Mouse (Mus musculus) testis, adult 2 months (tissue): ENCODE data around the gene Cpsf4. TPM values are rescaled to one million over a fixed set of nuclear protein-coding genes. Genes with fewer than 3 reads are reported as not detected.
A peak's percentile ranks its signal among the peaks of the same experiment; 100 is the strongest.
"Not testable (repeated sequence)": the region's sequence is repeated elsewhere in the genome, so short reads cannot be mapped to it uniquely, and the experiment has no call there.

ENCODE experiments used
- H3K27ac ChIP-seq: fragments of 200-500 bp; 2 replicates; pipeline ENCODE4 v1.5.1; 2012; ENCODE audit warnings: low read depth, low read length; ENCODE audit not compliant: control insufficient read depth, insufficient read depth
- H3K27me3 ChIP-seq: fragments of 200-500 bp; 2 replicates; pipeline ENCODE4 v1.6.1; 2012; ENCODE audit warnings: mild to moderate bottlenecking, low read length, moderate library complexity; ENCODE audit not compliant: control insufficient read depth, insufficient read depth
- H3K36me3 ChIP-seq: fragments of 200-500 bp; 2 replicates; pipeline ENCODE4 v1.6.1; 2012; ENCODE audit warnings: mild to moderate bottlenecking, low read length; ENCODE audit not compliant: control insufficient read depth, insufficient read depth
- H3K4me1 ChIP-seq: fragments of 200-500 bp; 2 replicates; pipeline ENCODE4 v1.6.1; 2012; ENCODE audit warnings: low read length; ENCODE audit not compliant: control insufficient read depth, insufficient read depth
- H3K4me3 ChIP-seq: fragments of 200-500 bp; 2 replicates; pipeline ENCODE4 v1.5.1; 2012; ENCODE audit warnings: low read depth, mild to moderate bottlenecking, low read length, moderate library complexity, mixed read lengths; ENCODE audit not compliant: control insufficient read depth
- CTCF ChIP-seq: fragments of 200-500 bp; IDR thresholded peaks from 2 replicates; pipeline ENCODE4 v1.5.1; 2012; ENCODE audit warnings: low read depth, mild to moderate bottlenecking, inconsistent platforms, low read length, moderate library complexity; ENCODE audit not compliant: control insufficient read depth, insufficient read depth, insufficient replicate concordance
- POLR2A ChIP-seq: fragments of 200-500 bp; IDR thresholded peaks from 2 replicates; pipeline ENCODE4 v1.6.1; 2012; ENCODE audit warnings: low read depth, mild to moderate bottlenecking, inconsistent platforms, low read length, moderate library complexity; ENCODE audit not compliant: control insufficient read depth
- polyA plus RNA-seq: library from polyadenylated mRNA; depleted of rRNA; stranded (reverse); fragments of >200 nt; gene quantifications from 2 replicates; pipeline ENCODE4 v1.2.3, GENCODE M21; 2012; rRNA removed

Gene Cpsf4
- 23.0 and 25.5 TPM in 2 replicates for polyA plus RNA-seq

DNA sequence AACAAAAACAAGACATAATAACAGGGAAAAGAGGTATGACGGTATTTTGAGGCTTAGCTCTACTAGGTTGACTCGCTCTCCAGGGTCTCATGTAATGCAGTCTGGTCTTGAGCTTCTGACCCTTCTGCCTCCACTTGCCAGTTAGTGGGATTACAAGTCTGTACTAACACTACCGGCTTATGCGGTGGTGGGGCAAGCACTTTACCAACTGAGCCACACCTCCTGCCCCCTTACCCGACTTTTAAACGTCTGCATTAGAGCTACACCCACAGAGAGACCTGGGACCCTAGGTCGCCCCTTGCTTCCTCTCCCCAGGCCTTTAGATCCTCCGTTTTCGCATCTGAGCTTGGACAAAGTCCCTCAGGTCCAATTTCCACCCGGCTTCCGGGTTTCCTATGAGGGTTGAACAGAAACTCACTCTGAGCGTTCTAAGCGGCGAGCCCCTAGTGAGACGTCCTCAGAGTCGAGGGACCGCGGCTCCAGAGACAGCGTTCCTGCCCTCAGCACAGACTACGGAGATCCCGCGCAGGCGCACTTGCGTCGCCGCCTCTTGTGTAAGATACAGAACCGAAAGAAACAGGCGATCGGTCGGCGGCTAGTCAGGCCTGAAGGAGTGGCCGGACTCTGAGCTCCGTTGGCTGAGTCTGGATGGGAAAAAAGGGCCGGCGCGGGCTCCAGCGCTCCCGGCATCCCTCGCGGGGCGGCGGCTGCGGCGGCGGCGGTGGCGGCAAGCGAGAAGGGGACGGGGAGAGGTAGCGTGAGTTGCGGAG, at the start of gene Cpsf4, which contains the start of gene Ptcd1:
Cpsf4 (plus strand) TSS at position 678 of the 770 bp plus-strand sequence.
Ptcd1 (minus strand) TSS at position 573 of the 770 bp plus-strand sequence.
- Histone ChIP-seq H3K27ac (peak within 1 kb of the TSS; percentile 90), H3K4me1 (peaks cover 14% of the 10 kb centered on the region), H3K4me3 (peak within 1 kb of the TSS; percentile 98), H3K36me3 (peaks cover 1% of the 10 kb centered on the region; the same call in 1 of the 2 replicates), H3K27me3 (no peaks in the 10 kb centered on the region)
- peak; percentile 93 for TF ChIP-seq POLR2A
- no peak for TF ChIP-seq CTCF

DNA sequence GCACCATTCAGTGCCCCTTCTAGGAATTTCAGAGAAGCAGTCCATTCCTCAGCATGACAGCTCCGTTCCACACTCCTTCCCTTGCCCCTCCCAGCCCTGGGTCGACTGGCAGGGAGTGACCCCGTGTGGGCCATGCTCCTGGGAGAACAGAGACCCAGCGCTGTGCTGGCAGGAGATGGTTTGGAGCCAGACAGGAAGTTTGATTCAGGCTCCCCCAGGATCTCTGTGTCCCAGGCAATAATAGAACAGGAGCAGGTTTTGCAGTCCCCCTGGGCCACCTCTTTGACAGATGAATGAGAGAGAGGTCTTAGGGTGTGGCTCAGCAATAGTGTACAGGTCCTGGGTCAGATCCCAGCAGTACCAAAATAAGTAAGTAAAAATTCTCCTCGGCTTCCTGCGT, 49.0 kb upstream of the Cpsf4 start:
- Histone ChIP-seq H3K4me3 (no peak overlapping the region), H3K4me1 (peaks cover 12% of the 10 kb centered on the region), H3K36me3 (no peaks in the 10 kb centered on the region), H3K27ac (no peak overlapping the region), H3K27me3 (no peaks in the 10 kb centered on the region)
- TF ChIP-seq CTCF, result no peak
- no peak for TF ChIP-seq POLR2A

DNA sequence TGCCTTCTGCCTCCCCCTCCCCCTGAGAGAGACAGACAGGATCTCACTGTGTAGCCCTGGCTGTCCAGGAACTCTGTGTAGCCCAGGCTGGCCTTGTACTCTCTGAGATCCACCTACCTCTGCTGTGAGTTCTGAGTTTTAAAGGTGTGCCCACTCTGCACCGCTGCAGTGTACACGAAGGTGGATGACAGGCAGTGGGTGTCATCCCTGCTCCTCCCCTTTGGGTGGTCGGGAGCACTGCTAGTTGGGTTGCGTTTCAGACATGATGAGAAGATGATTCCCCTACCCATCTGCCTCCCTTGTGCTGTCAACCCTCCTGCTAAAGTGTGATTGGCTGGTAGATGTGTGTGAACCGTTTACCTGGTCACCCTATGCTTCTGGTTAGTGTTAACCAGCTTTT, 48.6 kb upstream of the Cpsf4 start:
- H3K27ac ChIP-seq, result no peak overlapping the region
- no peak overlapping the region for H3K4me3 ChIP-seq
- H3K4me1 ChIP-seq, result peaks cover 12% of the 10 kb centered on the region
- H3K36me3 ChIP-seq, result no peaks in the 10 kb centered on the region
- TF ChIP-seq CTCF (no peak), POLR2A (no peak)
- no peaks in the 10 kb centered on the region for H3K27me3 ChIP-seq

DNA sequence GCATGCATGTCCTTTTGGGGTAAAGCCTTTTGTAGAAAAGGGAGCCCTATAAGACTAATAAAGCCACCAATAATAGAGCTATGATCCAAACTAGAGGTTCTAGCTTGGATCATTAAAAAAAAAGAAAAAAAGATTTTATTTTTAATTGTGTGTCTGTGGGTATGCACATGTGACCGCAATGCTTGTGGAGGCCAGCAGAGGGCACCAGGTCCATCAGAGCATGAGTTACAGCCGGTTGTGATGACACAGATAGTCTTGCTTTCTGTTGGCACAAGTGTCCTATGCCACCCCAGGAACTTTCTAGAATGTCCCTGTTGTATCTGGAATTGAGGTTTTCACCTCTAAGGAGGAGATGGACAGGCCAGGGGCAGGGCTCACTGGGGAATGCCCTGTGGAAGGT, 47.6 kb upstream of the Cpsf4 start:
- TF ChIP-seq CTCF, result peak; percentile 65; the same call in 1 of the 2 replicates
- TF ChIP-seq POLR2A, result no peak
- Histone ChIP-seq H3K4me3 (no peak overlapping the region), H3K36me3 (no peaks in the 10 kb centered on the region), H3K27me3 (no peaks in the 10 kb centered on the region), H3K27ac (no peak overlapping the region), H3K4me1 (peaks cover 7% of the 10 kb centered on the region)

DNA sequence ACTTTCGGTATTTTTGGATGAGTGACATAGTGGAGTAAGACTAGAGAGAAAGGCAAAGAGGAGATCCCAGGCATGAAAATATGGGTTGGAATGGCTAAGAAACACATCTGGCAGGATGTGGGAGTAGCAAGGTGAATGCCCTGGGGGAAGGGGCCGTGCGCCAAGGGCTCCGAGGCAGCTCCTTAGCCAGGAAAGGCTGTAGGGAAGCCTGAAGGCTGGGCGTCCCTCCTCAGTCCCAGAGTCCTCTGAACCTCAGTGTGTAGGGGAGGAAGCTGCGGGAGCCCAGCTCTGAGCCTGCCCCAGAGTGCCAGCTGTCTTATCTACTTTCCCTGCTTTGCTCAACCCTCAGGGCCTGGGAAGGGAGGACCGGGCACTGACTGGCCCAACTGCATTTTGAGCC, 46.1 kb upstream of the Cpsf4 start:
- no peaks in the 10 kb centered on the region for H3K27me3 ChIP-seq
- H3K36me3 ChIP-seq, result no peaks in the 10 kb centered on the region
- H3K27ac ChIP-seq, result no peak overlapping the region
- no peak overlapping the region for H3K4me3 ChIP-seq
- no peak for TF ChIP-seq CTCF
- no peak for TF ChIP-seq POLR2A
- H3K4me1 ChIP-seq, result peaks cover 2% of the 10 kb centered on the region

DNA sequence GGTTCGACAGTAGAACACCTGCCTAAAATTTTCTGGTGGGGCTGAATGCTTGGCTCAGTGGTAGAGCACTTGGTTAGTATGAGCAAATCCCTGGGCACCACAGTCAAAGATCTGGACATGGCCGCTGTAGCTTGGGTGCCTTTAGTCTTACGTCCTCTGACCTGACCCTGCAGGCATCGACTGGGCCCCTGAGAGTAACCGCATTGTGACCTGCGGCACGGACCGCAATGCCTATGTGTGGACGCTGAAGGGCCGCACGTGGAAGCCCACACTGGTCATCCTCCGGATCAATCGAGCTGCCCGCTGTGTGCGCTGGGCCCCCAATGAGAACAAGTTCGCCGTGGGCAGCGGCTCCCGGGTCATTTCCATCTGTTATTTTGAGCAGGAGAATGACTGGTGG, 43.6 kb upstream of the Cpsf4 start:
- Histone ChIP-seq H3K27me3 (no peaks in the 10 kb centered on the region), H3K4me3 (no peak overlapping the region), H3K36me3 (no peaks in the 10 kb centered on the region), H3K27ac (no peak overlapping the region), H3K4me1 (no peaks in the 10 kb centered on the region; the same call in 1 of the 2 replicates)
- no peak for TF ChIP-seq POLR2A

DNA sequence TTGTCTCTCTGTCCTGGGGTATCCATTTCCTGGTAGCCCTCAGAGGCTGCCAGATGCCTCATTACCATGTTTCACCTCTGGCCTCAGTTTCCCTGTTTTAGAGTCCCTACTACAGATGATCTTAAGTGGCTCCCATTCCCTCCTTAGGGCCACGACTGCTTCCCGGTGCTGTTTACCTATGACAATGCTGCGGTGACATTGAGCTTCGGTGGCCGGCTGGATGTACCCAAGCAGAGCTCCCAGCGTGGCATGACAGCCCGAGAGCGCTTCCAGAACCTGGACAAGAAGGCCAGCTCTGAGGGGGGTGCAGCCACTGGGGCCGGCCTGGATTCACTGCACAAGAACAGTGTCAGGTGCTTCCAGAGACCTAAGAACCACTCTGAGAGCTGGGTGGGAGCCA, 40.4 kb upstream of the Cpsf4 start:
- H3K36me3 ChIP-seq, result no peaks in the 10 kb centered on the region; the same call in none of the 2 replicates
- TF ChIP-seq CTCF (no peak), POLR2A (no peak)
- H3K4me1 ChIP-seq, result peaks cover 5% of the 10 kb centered on the region
- no peak overlapping the region for H3K27ac ChIP-seq
- no peak overlapping the region for H3K4me3 ChIP-seq
- no peaks in the 10 kb centered on the region for H3K27me3 ChIP-seq

DNA sequence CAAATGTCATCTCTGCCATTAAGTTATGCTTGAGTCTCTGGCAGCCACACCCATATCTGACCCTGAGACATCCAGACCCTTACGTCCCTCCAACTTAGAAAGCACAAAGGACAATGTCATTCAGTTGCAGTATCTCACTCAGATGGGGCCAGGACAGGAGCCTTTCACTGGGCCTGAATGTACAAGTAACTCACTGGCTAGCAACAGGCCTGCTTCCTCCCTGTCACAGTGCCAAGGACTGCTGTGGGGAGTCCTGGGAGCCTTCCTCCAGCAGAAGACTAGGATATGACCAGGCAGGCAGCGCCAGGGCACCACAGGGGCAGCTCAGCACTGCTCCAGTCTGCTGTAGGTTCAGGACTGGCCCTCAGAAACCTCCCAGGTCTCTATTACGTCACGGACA, 37.9 kb upstream of the Cpsf4 start:
- no peak overlapping the region for H3K4me3 ChIP-seq
- H3K4me1 ChIP-seq, result peaks cover 5% of the 10 kb centered on the region
- H3K36me3 ChIP-seq, result peaks cover 7% of the 10 kb centered on the region
- no peak overlapping the region for H3K27ac ChIP-seq
- TF ChIP-seq CTCF, result no peak
- no peak for TF ChIP-seq POLR2A
- no peaks in the 10 kb centered on the region for H3K27me3 ChIP-seq

DNA sequence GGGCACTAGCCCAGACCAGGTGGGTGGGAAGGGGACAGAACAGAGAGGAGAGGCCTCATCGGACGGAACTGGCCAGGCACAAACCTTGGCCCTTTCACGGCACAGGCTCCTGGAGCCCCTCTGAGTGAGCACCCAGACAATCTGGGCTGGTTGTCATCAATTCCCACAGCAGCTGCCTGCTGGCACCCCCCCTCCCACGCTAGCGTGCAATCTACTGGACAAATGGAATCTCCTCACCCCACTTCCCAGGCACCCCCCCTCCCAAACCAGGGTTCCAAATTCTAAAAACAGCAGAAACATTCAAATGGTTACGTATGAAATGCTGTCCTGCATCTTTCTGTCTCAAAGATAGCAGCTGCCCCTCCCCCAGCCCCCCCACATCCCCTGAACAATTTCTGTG, 37.2 kb upstream of the Cpsf4 start:
- H3K27ac ChIP-seq, H3K27me3 ChIP-seq, H3K4me3 ChIP-seq, H3K36me3 ChIP-seq, H3K4me1 ChIP-seq: not testable (repeated sequence)
